In genomic region chr15:94520959-94521358, GRCm38 (mm10) we compare ENCODE assay signal across 18 mouse cellular contexts. TPM values are rescaled to one million over a fixed set of nuclear protein-coding genes. Genes with fewer than 3 reads are reported as not detected.
A peak's percentile ranks its signal among the peaks of the same experiment; 100 is the strongest.
DNase-seq lines count a peak whose midpoint lies in the region; ATAC-seq and TF ChIP-seq lines count a peak whose summit lies in the region.
"Had no signal": no experiment of that assay in that cellular context is flagged by ENCODE, and none has a peak within 500 bp of the region (broad histone marks: within the 10 kb centered on the region; RNA-seq: fewer than 3 reads in every experiment).

No protein-coding gene starts in this region.

- H3K27me3 ChIP-seq in forebrain, embryonic 11.5 days (ENCODE audit: control insufficient read depth, insufficient read depth, low read length), result no peaks in the 10 kb centered on the region
- no peaks in the 10 kb centered on the region for H3K27me3 ChIP-seq in forebrain, embryonic 16.5 days (replicated peaks; ENCODE audit: control insufficient read depth, insufficient read depth, low read length)
- H3K27me3 ChIP-seq in forebrain, embryonic 15.5 days, result no peaks in the 10 kb centered on the region
- H3K27me3 ChIP-seq in forebrain, embryonic 10.5 days (ENCODE audit: poor library complexity, severe bottlenecking), result no peaks in the 10 kb centered on the region
- H3K27me3 ChIP-seq in intestine, embryonic 15.5 days (replicated peaks), result no peaks in the 10 kb centered on the region
- no peaks in the 10 kb centered on the region for H3K27me3 ChIP-seq in intestine, postnatal 0 days (replicated peaks; ENCODE audit: control insufficient read depth, insufficient read depth, low read length)
- H3K27me3 ChIP-seq: CH12.LX; embryonic facial prominence, embryonic 12.5 days; forebrain, embryonic 12.5 days; Patski had no signal

- WGBS in forebrain, embryonic 11.5 days, result 77% methylated on average over 5 of the region's 5 CpGs
- 78% methylated on average over 5 of the region's 5 CpGs for WGBS in forebrain, embryonic 16.5 days
- WGBS in forebrain, embryonic 15.5 days, result 75% methylated on average over 5 of the region's 5 CpGs
- WGBS in forebrain, embryonic 10.5 days, result 76% methylated on average over 5 of the region's 5 CpGs
- 81% methylated on average over 5 of the region's 5 CpGs for WGBS in intestine, embryonic 15.5 days
- 77% methylated on average over 5 of the region's 5 CpGs for WGBS in intestine, postnatal 0 days

- H3K36me3 ChIP-seq in forebrain, embryonic 11.5 days (ENCODE audit: control insufficient read depth, insufficient read depth, low read length), result no peaks in the 10 kb centered on the region
- no peaks in the 10 kb centered on the region for H3K36me3 ChIP-seq in forebrain, embryonic 16.5 days (ENCODE audit: control insufficient read depth, insufficient read depth)
- no peaks in the 10 kb centered on the region; the same call in 1 of the 2 replicates for H3K36me3 ChIP-seq in forebrain, embryonic 15.5 days
- peaks cover 9% of the 10 kb centered on the region for H3K36me3 ChIP-seq in forebrain, embryonic 10.5 days (replicated peaks)
- H3K36me3 ChIP-seq in intestine, embryonic 15.5 days, result no peaks in the 10 kb centered on the region
- peaks cover 8% of the 10 kb centered on the region; the same call in 1 of the 2 replicates for H3K36me3 ChIP-seq in intestine, postnatal 0 days (ENCODE audit: control insufficient read depth, insufficient read depth)
- H3K36me3 ChIP-seq: forebrain, embryonic 12.5 days had no signal

- no peaks in the 10 kb centered on the region for H3K9me3 ChIP-seq in forebrain, embryonic 11.5 days (ENCODE audit: control insufficient read depth, low read length)
- H3K9me3 ChIP-seq in forebrain, embryonic 16.5 days (ENCODE audit: control insufficient read depth, low read length), result peaks cover 2% of the 10 kb centered on the region
- H3K9me3 ChIP-seq in forebrain, embryonic 15.5 days, result no peaks in the 10 kb centered on the region
- H3K9me3 ChIP-seq in forebrain, embryonic 10.5 days, result 0 out of 2 replicates have a peak, but pooled peaks cover 5% of the 10 kb centered on the region
- H3K9me3 ChIP-seq in intestine, embryonic 15.5 days, result no peaks in the 10 kb centered on the region
- no peaks in the 10 kb centered on the region for H3K9me3 ChIP-seq in intestine, postnatal 0 days (ENCODE audit: control insufficient read depth)
- H3K9me3 ChIP-seq: embryonic facial prominence, embryonic 10.5 days; forebrain, embryonic 12.5 days; G1E had no signal

- H3K4me1 ChIP-seq in forebrain, embryonic 11.5 days (replicated peaks; ENCODE audit: control insufficient read depth, insufficient read depth, low read length), result no peaks in the 10 kb centered on the region
- H3K4me1 ChIP-seq in forebrain, embryonic 16.5 days (replicated peaks; ENCODE audit: control insufficient read depth, insufficient read depth, low read length), result no peaks in the 10 kb centered on the region
- H3K4me1 ChIP-seq in forebrain, embryonic 15.5 days, result no peaks in the 10 kb centered on the region
- no peaks in the 10 kb centered on the region for H3K4me1 ChIP-seq in forebrain, embryonic 10.5 days
- no peaks in the 10 kb centered on the region for H3K4me1 ChIP-seq in intestine, embryonic 15.5 days (replicated peaks)
- no peaks in the 10 kb centered on the region for H3K4me1 ChIP-seq in intestine, postnatal 0 days (replicated peaks; ENCODE audit: control insufficient read depth, insufficient read depth, low read length)
- H3K4me1 ChIP-seq: embryonic facial prominence, embryonic 10.5 days; embryonic facial prominence, embryonic 12.5 days; forebrain, embryonic 12.5 days had no signal

- H3K27ac ChIP-seq in forebrain, embryonic 11.5 days (ENCODE audit: low read depth, low read length), result no peak overlapping the region
- H3K27ac ChIP-seq in forebrain, embryonic 16.5 days (ENCODE audit: low read length), result no peak overlapping the region
- no peak overlapping the region for H3K27ac ChIP-seq in forebrain, embryonic 15.5 days (replicated peaks)
- H3K27ac ChIP-seq in forebrain, embryonic 10.5 days, result no peak overlapping the region
- no peak overlapping the region for H3K27ac ChIP-seq in intestine, embryonic 15.5 days
- H3K27ac ChIP-seq in intestine, postnatal 0 days (ENCODE audit: low read depth, low read length), result no peak overlapping the region
- H3K27ac ChIP-seq: embryonic facial prominence, embryonic 10.5 days; embryonic facial prominence, embryonic 12.5 days; forebrain, embryonic 12.5 days had no signal

- no peak for TF ChIP-seq CTCF in intestine, postnatal 0 days (IDR thresholded peaks at IDR 0.05; ENCODE audit: low read depth)

- H3K4me3 ChIP-seq in forebrain, embryonic 11.5 days (ENCODE audit: low read depth, low read length), result no peak overlapping the region
- no peak overlapping the region for H3K4me3 ChIP-seq in forebrain, embryonic 16.5 days (replicated peaks; ENCODE audit: low read length)
- H3K4me3 ChIP-seq in forebrain, embryonic 15.5 days, result no peak overlapping the region
- H3K4me3 ChIP-seq in forebrain, embryonic 10.5 days, result no peak overlapping the region
- no peak overlapping the region for H3K4me3 ChIP-seq in intestine, embryonic 15.5 days (replicated peaks)
- no peak overlapping the region for H3K4me3 ChIP-seq in intestine, postnatal 0 days (ENCODE audit: low read depth, low read length)
- H3K4me3 ChIP-seq: embryonic facial prominence, embryonic 10.5 days; embryonic facial prominence, embryonic 12.5 days; erythroblast, embryonic 14.5 days; forebrain, embryonic 12.5 days had no signal

- DNase-seq in forebrain, embryonic 11.5 days (ENCODE audit: low spot score), result no peak
- DNase-seq in forebrain, embryonic 10.5 days (ENCODE audit: extremely low spot score, low spot score), result no peak
- DNase-seq in R1 (ENCODE audit: low read depth, low spot score), result peak; percentile 31
- DNase-seq in retina, postnatal 1 day, result no peak
- DNase-seq: adrenal gland, adult 8-10 months; cerebellum, adult 11-12 months had no signal

- no peak overlapping the region for H3K9ac ChIP-seq in forebrain, embryonic 11.5 days (ENCODE audit: low read length)
- H3K9ac ChIP-seq in forebrain, embryonic 16.5 days (replicated peaks; ENCODE audit: low read depth, low read length), result no peak overlapping the region
- no peak overlapping the region for H3K9ac ChIP-seq in forebrain, embryonic 15.5 days (replicated peaks)
- no peak overlapping the region for H3K9ac ChIP-seq in intestine, embryonic 15.5 days
- no peak overlapping the region for H3K9ac ChIP-seq in intestine, postnatal 0 days (ENCODE audit: low read depth, low read length)
- H3K9ac ChIP-seq: embryonic facial prominence, embryonic 12.5 days; forebrain, embryonic 12.5 days had no signal

- peak; percentile 20; the same call in 1 of the 2 replicates for ATAC-seq in forebrain, embryonic 11.5 days (replicated peaks; ENCODE audit: low FRiP score)
- no peak for ATAC-seq in forebrain, embryonic 16.5 days
- 0 out of 2 replicates have a peak, but pooled peaks have one; percentile 46 for ATAC-seq in forebrain, embryonic 15.5 days (replicated peaks)
- ATAC-seq in intestine, embryonic 15.5 days, result 0 out of 2 replicates have a peak, but pooled peaks have one; percentile 28
- ATAC-seq in intestine, postnatal 0 days, result no peak

- no peak overlapping the region for H3K4me2 ChIP-seq in forebrain, embryonic 11.5 days (ENCODE audit: low read depth, low read length, severe bottlenecking)
- no peak overlapping the region for H3K4me2 ChIP-seq in forebrain, embryonic 16.5 days (ENCODE audit: low read length)
- H3K4me2 ChIP-seq in forebrain, embryonic 15.5 days (replicated peaks), result no peak overlapping the region
- no peak overlapping the region for H3K4me2 ChIP-seq in intestine, embryonic 15.5 days (replicated peaks)
- H3K4me2 ChIP-seq in intestine, postnatal 0 days (replicated peaks; ENCODE audit: low read depth), result no peak overlapping the region
- H3K4me2 ChIP-seq: embryonic facial prominence, embryonic 12.5 days; forebrain, embryonic 12.5 days had no signal

RNA-seq across cellular contexts. Expression of gene Pus7l, which starts 22.4 kb away (rescaled TPM):
- 9.4 and 9.7 TPM in 2 replicates for polyA plus RNA-seq in forebrain, embryonic 11.5 days (2014; fragmentation: Nextera tagmentation; extraction: Ambion mirVana)
- polyA plus RNA-seq in forebrain, embryonic 16.5 days (2015; fragmentation: Nextera tagmentation; extraction: Ambion mirVana), result 4.8 and 5.2 TPM in 2 replicates
- polyA plus RNA-seq in forebrain, embryonic 15.5 days (2015; fragmentation: Nextera tagmentation; extraction: Ambion mirVana), result 4.7 and 5.1 TPM in 2 replicates
- 11.1 and 11.4 TPM in 2 replicates for polyA plus RNA-seq in forebrain, embryonic 10.5 days (2016; fragmentation: Nextera tagmentation; extraction: Ambion mirVana)
- 8.4 and 9.8 TPM in 2 replicates for polyA plus RNA-seq in intestine, embryonic 15.5 days (2015; fragmentation: Nextera tagmentation; extraction: Ambion mirVana)
- 2.7 and 2.8 TPM in 2 replicates for polyA plus RNA-seq in intestine, postnatal 0 days (2015; fragmentation: Nextera tagmentation; extraction: Ambion mirVana)

RNA-seq across cellular contexts. Expression of gene Irak4, which starts 22.5 kb away (rescaled TPM):
- polyA plus RNA-seq in forebrain, embryonic 11.5 days (2014; fragmentation: Nextera tagmentation; extraction: Ambion mirVana), result 2.9 and 3.8 TPM in 2 replicates
- 1.4 and 1.5 TPM in 2 replicates for polyA plus RNA-seq in forebrain, embryonic 16.5 days (2015; fragmentation: Nextera tagmentation; extraction: Ambion mirVana)
- 1.5 TPM in 2 replicates for polyA plus RNA-seq in forebrain, embryonic 15.5 days (2015; fragmentation: Nextera tagmentation; extraction: Ambion mirVana)
- 3.5 and 3.6 TPM in 2 replicates for polyA plus RNA-seq in forebrain, embryonic 10.5 days (2016; fragmentation: Nextera tagmentation; extraction: Ambion mirVana)
- polyA plus RNA-seq in intestine, embryonic 15.5 days (2015; fragmentation: Nextera tagmentation; extraction: Ambion mirVana), result 14.8 and 16.3 TPM in 2 replicates
- 16.1 and 18.8 TPM in 2 replicates for polyA plus RNA-seq in intestine, postnatal 0 days (2015; fragmentation: Nextera tagmentation; extraction: Ambion mirVana)

RNA-seq across cellular contexts. Expression of gene Adamts20, which starts 55.7 kb away (rescaled TPM):
- 14.0 and 15.4 TPM in 2 replicates for polyA plus RNA-seq in forebrain, embryonic 11.5 days (2014; fragmentation: Nextera tagmentation; extraction: Ambion mirVana)
- polyA plus RNA-seq in forebrain, embryonic 16.5 days (2015; fragmentation: Nextera tagmentation; extraction: Ambion mirVana), result 2.8 and 3.5 TPM in 2 replicates
- 2.5 and 3.5 TPM in 2 replicates for polyA plus RNA-seq in forebrain, embryonic 15.5 days (2015; fragmentation: Nextera tagmentation; extraction: Ambion mirVana)
- polyA plus RNA-seq in forebrain, embryonic 10.5 days (2016; fragmentation: Nextera tagmentation; extraction: Ambion mirVana), result 5.0 and 5.4 TPM in 2 replicates
- 2.2 and 2.5 TPM in 2 replicates for polyA plus RNA-seq in intestine, embryonic 15.5 days (2015; fragmentation: Nextera tagmentation; extraction: Ambion mirVana)
- polyA plus RNA-seq in intestine, postnatal 0 days (2015; fragmentation: Nextera tagmentation; extraction: Ambion mirVana), result 0.47 and 0.50 TPM in 2 replicates
- polyA plus RNA-seq: CD4-positive, CD25-positive, alpha-beta regulatory T cell, adult 4 months; erythroblast, embryonic 14.5 days; G1E had no signal

Comparison
In these comparisons a context has a peak if more than half of its experiments do, and no peak if none do; other contexts are left out.
1. ATAC-seq: peak in forebrain, embryonic 11.5 days (single experiment), forebrain, embryonic 15.5 days (single experiment) and intestine, embryonic 15.5 days (single experiment); none in forebrain, embryonic 16.5 days (single experiment) and intestine, postnatal 0 days (single experiment).